Mouse (Mus musculus) right cerebral cortex, postnatal 36 days (tissue): ENCODE results near the gene Rasl11b.

Experiments
- DNase-seq, 2 experiments: peaks; one replicate each; pipeline ENCODE4 v3.0.0; 2022; ENCODE audit warnings: low spot score in 2 of 2, mixed read lengths in 1 of 2

The Rasl11b gene

GRCm38 (mm10) chr5:74209640-74210039, 14.6 kb downstream of the Rasl11b start:
- DNase-seq: no peak

- DNase-seq: no peak
Measured at GRCm38 (mm10) chr5:74211346-74211745, 16.3 kb downstream of the Rasl11b start.

- no peak for DNase-seq
Measured at GRCm38 (mm10) chr5:74214501-74215110, 19.5 kb downstream of the Rasl11b start.

- no peak for DNase-seq
Measured at GRCm38 (mm10) chr5:74215125-74215524, 20.0 kb downstream of the Rasl11b start.

GRCm38 (mm10) chr5:74218524-74218923, 23.4 kb downstream of the Rasl11b start:
- no peak for DNase-seq

GRCm38 (mm10) chr5:74222626-74223025, 27.5 kb downstream of the Rasl11b start:
- DNase-seq: no peak

GRCm38 (mm10) chr5:74224480-74224879, 29.4 kb downstream of the Rasl11b start:
- no peak for DNase-seq

GRCm38 (mm10) chr5:74226183-74226582, 31.1 kb downstream of the Rasl11b start:
- DNase-seq: no peak

- no peak for DNase-seq
Measured at GRCm38 (mm10) chr5:74227352-74227751, 32.3 kb downstream of the Rasl11b start.

- DNase-seq: no peak
Measured at GRCm38 (mm10) chr5:74228938-74229337, 33.9 kb downstream of the Rasl11b start.

- no peak for DNase-seq
Measured at GRCm38 (mm10) chr5:74229775-74230413, 34.8 kb downstream of the Rasl11b start.

- DNase-seq: no peak
Measured at GRCm38 (mm10) chr5:74230525-74230924, 35.4 kb downstream of the Rasl11b start.

GRCm38 (mm10) chr5:74233808-74234207, 38.7 kb downstream of the Rasl11b start:
- no peak for DNase-seq

- no peak for DNase-seq
Measured at GRCm38 (mm10) chr5:74239369-74239768, 44.3 kb downstream of the Rasl11b start.

GRCm38 (mm10) chr5:74240298-74240697, 45.2 kb downstream of the Rasl11b start:
- DNase-seq: no peak

GRCm38 (mm10) chr5:74240926-74241680, 46.0 kb downstream of the Rasl11b start:
- no peak for DNase-seq

- no peak for DNase-seq
Measured at GRCm38 (mm10) chr5:74242654-74243053, 47.6 kb downstream of the Rasl11b start.

- no peak for DNase-seq
Measured at GRCm38 (mm10) chr5:74244406-74245019, 49.4 kb downstream of the Rasl11b start.

GRCm38 (mm10) chr5:74245641-74246145, 50.6 kb downstream of the Rasl11b start:
- no peak for DNase-seq

GRCm38 (mm10) chr5:74246453-74246852, 51.4 kb downstream of the Rasl11b start:
- DNase-seq: no peak

- DNase-seq: no peak
Measured at GRCm38 (mm10) chr5:74246971-74247370, 51.9 kb downstream of the Rasl11b start.
